Mouse (Mus musculus): ENCODE data around the gene Bex6. TPM values are rescaled to one million over a fixed set of nuclear protein-coding genes. Genes with fewer than 3 reads are reported as not detected.
"Not testable (repeated sequence)": the region's sequence is repeated elsewhere in the genome, so short reads cannot be mapped to it uniquely, and the experiment has no call there.

The Bex6 gene
- polyA plus RNA-seq, 1 experiment from 2014 or later, result not detected

DNA sequence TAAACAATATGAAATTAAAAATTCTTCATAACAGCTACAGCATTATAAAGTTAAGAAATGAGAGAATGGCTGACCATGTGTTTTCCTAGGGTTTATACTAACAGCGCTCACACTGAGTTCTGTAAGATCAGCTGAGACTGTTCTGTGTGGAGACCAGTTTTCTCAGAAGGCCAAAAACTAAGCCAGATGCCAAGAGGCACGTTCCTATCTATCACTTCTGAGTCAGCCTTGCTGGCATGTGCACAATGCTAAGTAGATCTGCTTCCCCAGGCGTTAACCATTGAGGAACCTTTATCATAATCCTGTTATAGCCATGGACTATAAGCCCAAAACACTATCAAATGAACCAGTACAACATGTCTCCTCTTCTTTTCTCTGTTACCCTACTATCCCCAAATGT, 52.4 kb downstream of the Bex6 start:
- H3K4me2 ChIP-seq; H3K4me1 ChIP-seq (ENCODE audit: control insufficient read depth, insufficient read depth, low read length); H3K27ac ChIP-seq (ENCODE audit: low read depth, low read length); DNase-seq (ENCODE audit: low spot score, missing footprints); H3K36me3 ChIP-seq (ENCODE audit: control insufficient read depth, insufficient read depth, low read length); H3K27me3 ChIP-seq (ENCODE audit: control insufficient read depth, insufficient read depth, low read length); H3K9ac ChIP-seq (ENCODE audit: low read length); H3K4me3 ChIP-seq (ENCODE audit: low read depth, low read length); H3K9me3 ChIP-seq (ENCODE audit: control insufficient read depth, low read length); ATAC-seq (ENCODE audit: low FRiP score): not testable (repeated sequence)
- 91% methylated on average over 3 of the region's 3 CpGs for WGBS

Other genes with a start within 250 kb of the Bex6 start
- gene Pigz, start 246.0 kb upstream of the Bex6 start, polyA plus RNA-seq (2014; fragmentation: Nextera tagmentation; extraction: Ambion mirVana), result 1.4 TPM in 2 replicates
- gene 0610012G03Rik, start 231.3 kb upstream of the Bex6 start, polyA plus RNA-seq (2014; fragmentation: Nextera tagmentation; extraction: Ambion mirVana), result 86.0 and 93.2 TPM in 2 replicates
- 165 and 173 TPM in 2 replicates for gene Ncbp2, start 231.3 kb upstream of the Bex6 start, polyA plus RNA-seq (2014; fragmentation: Nextera tagmentation; extraction: Ambion mirVana)
- gene Senp5, start 176.5 kb upstream of the Bex6 start, polyA plus RNA-seq (2014; fragmentation: Nextera tagmentation; extraction: Ambion mirVana), result 10.2 and 12.3 TPM in 2 replicates
- 49.6 and 59.6 TPM in 2 replicates for gene Pak2, start 100.5 kb upstream of the Bex6 start, polyA plus RNA-seq (2014; fragmentation: Nextera tagmentation; extraction: Ambion mirVana)
- 150 and 153 TPM in 2 replicates for gene Pigx, start 80.1 kb upstream of the Bex6 start, polyA plus RNA-seq (2014; fragmentation: Nextera tagmentation; extraction: Ambion mirVana)
- 51.7 and 56.5 TPM in 2 replicates for gene Cep19, start 80.0 kb upstream of the Bex6 start, polyA plus RNA-seq (2014; fragmentation: Nextera tagmentation; extraction: Ambion mirVana)
- gene Nrros, start 14.2 kb upstream of the Bex6 start, polyA plus RNA-seq (2014; fragmentation: Nextera tagmentation; extraction: Ambion mirVana), result 7.4 and 10.3 TPM in 2 replicates
- gene Fbxo45, start 67.3 kb downstream of the Bex6 start, polyA plus RNA-seq (2014; fragmentation: Nextera tagmentation; extraction: Ambion mirVana), result 22.1 and 22.8 TPM in 2 replicates
- gene Wdr53, start 67.4 kb downstream of the Bex6 start, polyA plus RNA-seq (2014; fragmentation: Nextera tagmentation; extraction: Ambion mirVana), result 16.4 and 19.0 TPM in 2 replicates
- gene Smco1, start 91.6 kb downstream of the Bex6 start, polyA plus RNA-seq (2014; fragmentation: Nextera tagmentation; extraction: Ambion mirVana), result not detected in 2 replicates
- gene Rnf168, start 97.6 kb downstream of the Bex6 start, polyA plus RNA-seq (2014; fragmentation: Nextera tagmentation; extraction: Ambion mirVana), result 23.9 and 25.0 TPM in 2 replicates
- 25.2 and 28.6 TPM in 2 replicates for gene Ubxn7, start 152.4 kb downstream of the Bex6 start, polyA plus RNA-seq (2014; fragmentation: Nextera tagmentation; extraction: Ambion mirVana)
- not detected in 2 replicates for gene Tm4sf19, start 220.7 kb downstream of the Bex6 start, polyA plus RNA-seq (2014; fragmentation: Nextera tagmentation; extraction: Ambion mirVana)
- gene Tctex1d2, start 239.9 kb downstream of the Bex6 start, polyA plus RNA-seq (2014; fragmentation: Nextera tagmentation; extraction: Ambion mirVana), result 31.1 and 32.7 TPM in 2 replicates

All from midbrain, embryonic 11.5 days (tissue).